Comparison of ENCODE assay signal across 10 mouse cellular contexts in genomic region chr6:55453548-55453947, GRCm38 (mm10). TPM values are rescaled to one million over a fixed set of nuclear protein-coding genes. Genes with fewer than 3 reads are reported as not detected.
DNase-seq lines count a peak whose midpoint lies in the region; ATAC-seq and TF ChIP-seq lines count a peak whose summit lies in the region.
"Had no signal": no experiment of that assay in that cellular context is flagged by ENCODE, and none has a peak within 500 bp of the region (broad histone marks: within the 10 kb centered on the region; RNA-seq: fewer than 3 reads in every experiment).

No protein-coding gene starts in this region.

- no peaks in the 10 kb centered on the region for H3K4me1 ChIP-seq in kidney, postnatal 0 days (replicated peaks; ENCODE audit: insufficient read depth, low read length)
- no peaks in the 10 kb centered on the region for H3K4me1 ChIP-seq in kidney, embryonic 14.5 days (ENCODE audit: control insufficient read depth, insufficient read depth, low read length)
- H3K4me1 ChIP-seq in heart, embryonic 12.5 days (replicated peaks): peaks cover 27% of the 10 kb centered on the region
- peaks cover 46% of the 10 kb centered on the region for H3K4me1 ChIP-seq in midbrain, embryonic 16.5 days (ENCODE audit: control insufficient read depth, insufficient read depth, low read length)

- H3K4me3 ChIP-seq in kidney, postnatal 0 days (replicated peaks; ENCODE audit: low read depth, low read length): no peak overlapping the region
- H3K4me3 ChIP-seq in kidney, embryonic 14.5 days (ENCODE audit: low read length): no peak overlapping the region
- H3K4me3 ChIP-seq in heart, embryonic 12.5 days: no peak overlapping the region
- H3K4me3 ChIP-seq in midbrain, embryonic 16.5 days (ENCODE audit: low read depth, low read length): peak overlapping the region; percentile 80

- DNase-seq in kidney, postnatal 0 days (ENCODE audit: low spot score): peak; percentile 25
- peak; percentile 73 for DNase-seq in cerebellum, adult 11-12 months
- DNase-seq in spleen, postnatal 36 days (ENCODE audit: low spot score in 2 of 2): no peak
- DNase-seq in embryo, embryonic 11 days: no peak
- DNase-seq in kidney, adult 9 months: no peak

- H3K9ac ChIP-seq in kidney, postnatal 0 days (ENCODE audit: low read depth, low read length): no peak overlapping the region
- H3K9ac ChIP-seq in kidney, embryonic 14.5 days (ENCODE audit: low read depth, low read length): no peak overlapping the region
- H3K9ac ChIP-seq in heart, embryonic 12.5 days: no peak overlapping the region
- H3K9ac ChIP-seq in midbrain, embryonic 16.5 days (ENCODE audit: low read depth, low read length): peak overlapping the region; percentile 92
- H3K9ac ChIP-seq: embryonic facial prominence, embryonic 15.5 days; liver, embryonic 14.5 days had no signal

- ATAC-seq in kidney, postnatal 0 days (replicated peaks; ENCODE audit: low FRiP score, low read depth): no peak
- no peak for ATAC-seq in kidney, embryonic 14.5 days (ENCODE audit: low FRiP score, low TSS enrichment)
- ATAC-seq in heart, embryonic 12.5 days (ENCODE audit: insufficient number of reproducible peaks, low FRiP score): no peak
- no peak for ATAC-seq in midbrain, embryonic 16.5 days

- no peaks in the 10 kb centered on the region for H3K9me3 ChIP-seq in kidney, postnatal 0 days (replicated peaks; ENCODE audit: low read length)
- no peaks in the 10 kb centered on the region for H3K9me3 ChIP-seq in kidney, embryonic 14.5 days (ENCODE audit: control insufficient read depth, low read length)
- no peaks in the 10 kb centered on the region for H3K9me3 ChIP-seq in heart, embryonic 12.5 days (replicated peaks)
- H3K9me3 ChIP-seq in midbrain, embryonic 16.5 days (replicated peaks; ENCODE audit: control insufficient read depth, low read length, poor library complexity, severe bottlenecking): no peaks in the 10 kb centered on the region
- H3K9me3 ChIP-seq: embryonic facial prominence, embryonic 15.5 days had no signal

- no peak for TF ChIP-seq CTCF in kidney, postnatal 0 days (IDR thresholded peaks at IDR 0.05; ENCODE audit: low read depth)

- H3K27ac ChIP-seq in kidney, postnatal 0 days: no peak overlapping the region
- H3K27ac ChIP-seq in kidney, embryonic 14.5 days (ENCODE audit: low read depth, low read length): no peak overlapping the region
- no peak overlapping the region for H3K27ac ChIP-seq in heart, embryonic 12.5 days (ENCODE audit: poor library complexity, severe bottlenecking)
- H3K27ac ChIP-seq in midbrain, embryonic 16.5 days (ENCODE audit: low read length): no peak overlapping the region
- H3K27ac ChIP-seq: embryonic facial prominence, embryonic 15.5 days; liver, embryonic 14.5 days had no signal

- H3K36me3 ChIP-seq in kidney, postnatal 0 days (ENCODE audit: insufficient read depth, low read length): no peaks in the 10 kb centered on the region
- no peaks in the 10 kb centered on the region for H3K36me3 ChIP-seq in kidney, embryonic 14.5 days (ENCODE audit: control insufficient read depth, insufficient read depth, low read length)
- H3K36me3 ChIP-seq in heart, embryonic 12.5 days: no peaks in the 10 kb centered on the region
- H3K36me3 ChIP-seq in midbrain, embryonic 16.5 days (ENCODE audit: control insufficient read depth, insufficient read depth, low read length): no peaks in the 10 kb centered on the region
- H3K36me3 ChIP-seq: embryonic facial prominence, embryonic 15.5 days had no signal

- H3K27me3 ChIP-seq in kidney, postnatal 0 days (ENCODE audit: insufficient read depth, low read length): peaks cover 17% of the 10 kb centered on the region
- peaks cover 33% of the 10 kb centered on the region for H3K27me3 ChIP-seq in kidney, embryonic 14.5 days (ENCODE audit: control insufficient read depth, insufficient read depth, low read length)
- H3K27me3 ChIP-seq in heart, embryonic 12.5 days (replicated peaks): peaks cover 94% of the 10 kb centered on the region
- H3K27me3 ChIP-seq in midbrain, embryonic 16.5 days (ENCODE audit: control insufficient read depth, insufficient read depth, low read depth, low read length): no peaks in the 10 kb centered on the region

- WGBS in kidney, postnatal 0 days: 19% methylated on average over 1 of the region's 1 CpGs
- 38% methylated on average over 1 of the region's 1 CpGs for WGBS in kidney, embryonic 14.5 days
- WGBS in heart, embryonic 12.5 days: 9% methylated on average over 1 of the region's 1 CpGs
- WGBS in midbrain, embryonic 16.5 days: 55% methylated on average over 1 of the region's 1 CpGs

- no peak overlapping the region for H3K4me2 ChIP-seq in kidney, postnatal 0 days (ENCODE audit: low read length)
- H3K4me2 ChIP-seq in kidney, embryonic 14.5 days (replicated peaks; ENCODE audit: low read depth, low read length): no peak overlapping the region
- H3K4me2 ChIP-seq in heart, embryonic 12.5 days: peak overlapping the region; percentile 80
- H3K4me2 ChIP-seq in midbrain, embryonic 16.5 days (ENCODE audit: low read length): peak overlapping the region; percentile 80

RNA-seq across cellular contexts. Expression of gene Adcyap1r1, which starts 1.8 kb away (rescaled TPM):
- polyA plus RNA-seq in kidney, postnatal 0 days (2015; fragmentation: Nextera tagmentation; extraction: Ambion mirVana): 1.2 TPM in 2 replicates
- polyA plus RNA-seq in kidney, embryonic 14.5 days (2014; fragmentation: Nextera tagmentation; extraction: Ambion mirVana): 2.1 and 2.3 TPM in 2 replicates
- 6.2 and 6.5 TPM in 2 replicates for polyA plus RNA-seq in heart, embryonic 12.5 days (2016; fragmentation: Nextera tagmentation; extraction: Ambion mirVana)
- 46.9 and 60.8 TPM in 2 replicates for polyA plus RNA-seq in midbrain, embryonic 16.5 days (2015; fragmentation: Nextera tagmentation; extraction: Ambion mirVana)

Comparison
In these comparisons a context has a peak if more than half of its experiments do, and no peak if none do; other contexts are left out.
1. DNase-seq: peak in kidney, postnatal 0 days (single experiment) and cerebellum, adult 11-12 months (single experiment); none in spleen, postnatal 36 days (0 of 2), embryo, embryonic 11 days (single experiment) and kidney, adult 9 months (single experiment).
2. H3K4me2 ChIP-seq: peak in heart, embryonic 12.5 days (single experiment) and midbrain, embryonic 16.5 days (single experiment); none in kidney, postnatal 0 days (single experiment) and kidney, embryonic 14.5 days (single experiment).